Comparison of ENCODE assay signal across 8 mouse cellular contexts in the genomic region with DNA sequence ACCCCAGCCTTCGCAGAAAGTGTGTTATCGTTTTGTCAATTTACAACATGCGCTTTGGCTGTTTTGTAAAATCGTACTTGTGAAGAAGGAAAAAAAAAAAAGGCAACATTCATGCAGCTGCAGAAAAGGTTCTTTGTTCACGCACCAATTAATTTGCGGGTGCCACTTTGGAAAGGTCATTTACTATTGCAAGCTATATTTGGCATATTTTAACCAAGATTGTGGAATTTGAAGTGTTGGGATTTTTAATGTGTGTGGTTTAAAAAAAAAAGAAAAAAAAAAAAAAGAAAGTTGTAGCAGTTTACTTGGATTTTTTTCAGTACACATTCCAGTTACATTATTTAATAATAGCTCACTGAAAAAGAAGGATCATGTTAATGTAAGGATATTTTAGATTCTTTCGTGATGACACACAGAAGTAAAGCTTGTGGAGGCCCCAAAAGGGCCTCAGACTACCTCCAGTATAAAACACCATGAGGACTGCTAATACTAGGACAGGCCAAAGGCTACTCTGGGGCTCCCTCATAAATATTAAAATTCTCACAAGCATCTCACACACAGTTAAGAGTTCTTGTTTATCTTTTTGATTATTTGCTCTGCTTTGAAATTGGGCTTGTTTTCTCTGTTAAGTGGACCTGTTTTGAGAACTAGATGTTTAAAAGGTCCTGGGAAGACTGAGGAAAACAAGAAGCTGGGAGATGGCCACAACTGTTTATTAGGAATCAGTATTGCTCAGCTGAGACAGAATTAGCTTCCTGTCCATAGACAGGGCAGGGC. TPM values are rescaled to one million over a fixed set of nuclear protein-coding genes. Genes with fewer than 3 reads are reported as not detected.
A peak's percentile ranks its signal among the peaks of the same experiment; 100 is the strongest.
DNase-seq lines count a peak whose midpoint lies in the region; ATAC-seq and TF ChIP-seq lines count a peak whose summit lies in the region.

No protein-coding gene starts in this region.

- no peaks in the 10 kb centered on the region for H3K9me3 ChIP-seq in heart, embryonic 11.5 days (replicated peaks; ENCODE audit: control insufficient read depth, low read length)
- no peaks in the 10 kb centered on the region for H3K9me3 ChIP-seq in midbrain, embryonic 12.5 days

- H3K27ac ChIP-seq in heart, embryonic 11.5 days (ENCODE audit: low read depth, low read length) = peak overlapping the region; percentile 98
- peak overlapping the region; percentile 100 for H3K27ac ChIP-seq in midbrain, embryonic 12.5 days (replicated peaks)

- H3K36me3 ChIP-seq in heart, embryonic 11.5 days (ENCODE audit: control insufficient read depth, insufficient read depth, low read length) = no peaks in the 10 kb centered on the region
- H3K36me3 ChIP-seq in midbrain, embryonic 12.5 days = 0 out of 2 replicates have a peak, but pooled peaks cover 2% of the 10 kb centered on the region

- POLR2A ChIA-PET in Patski (lab: Charles Lee) = interaction anchor here (0.7 kb wide), 3 partner anchors 32 to 120 kb away, joined by 3 to 4 read pairs (median 3); no protein-coding TSS in a partner anchor

- WGBS in heart, embryonic 11.5 days (ENCODE audit: insufficient replicate concordance) = 4% methylated on average over 7 of the region's 7 CpGs
- WGBS in midbrain, embryonic 12.5 days = 3% methylated on average over 7 of the region's 7 CpGs

- peak overlapping the region; percentile 85 for H3K4me2 ChIP-seq in heart, embryonic 11.5 days
- peak overlapping the region; percentile 64 for H3K4me2 ChIP-seq in midbrain, embryonic 12.5 days (replicated peaks)

- peak overlapping the region; percentile 93 for H3K9ac ChIP-seq in heart, embryonic 11.5 days (ENCODE audit: low read depth, low read length)
- H3K9ac ChIP-seq in midbrain, embryonic 12.5 days (replicated peaks) = peak overlapping the region; percentile 93

- 0 out of 2 replicates have a peak, but pooled peaks cover 2% of the 10 kb centered on the region for H3K4me1 ChIP-seq in heart, embryonic 11.5 days (ENCODE audit: control insufficient read depth, insufficient read depth, low read length)
- peaks cover 16% of the 10 kb centered on the region for H3K4me1 ChIP-seq in midbrain, embryonic 12.5 days

- TF ChIP-seq CTCF in Patski (IDR thresholded peaks at IDR 0.05) = no peak

- ATAC-seq in heart, embryonic 11.5 days (replicated peaks; ENCODE audit: insufficient number of reproducible peaks, low FRiP score, low TSS enrichment) = no peak
- peak; percentile 63 for ATAC-seq in Patski
- no peak for ATAC-seq in midbrain, embryonic 12.5 days (ENCODE audit: low FRiP score, low read depth)

- intact Hi-C loops in heart, postnatal 10 days (cut with DNase I) = loop anchor here (5.0 kb wide), 1 partner anchor 153 kb away; a partner anchor contains a TSS

- DNase-seq in heart, adult 9 months (ENCODE audit: low spot score in 2 of 2) = no peak
- peak; percentile 13 for DNase-seq in Patski (ENCODE audit: low read depth, low spot score)
- peak; percentile 13 to 20 for DNase-seq in heart, postnatal 10 days
- DNase-seq in thymus, postnatal 36 days = no peak
- DNase-seq in spleen, adult 12 weeks (ENCODE audit: low spot score) = no peak
- no peak for DNase-seq in right cerebral cortex, postnatal 4 days

- in situ Hi-C loops in Patski (cut with MboI; ENCODE audit: low pct_unique_long_range_greater_than_20kb) = loop anchor here (10.0 kb wide), 1 partner anchor 71 kb away; a partner anchor contains a TSS

- no peaks in the 10 kb centered on the region for H3K27me3 ChIP-seq in heart, embryonic 11.5 days (ENCODE audit: control insufficient read depth, insufficient read depth, low read length)
- H3K27me3 ChIP-seq in Patski = no peaks in the 10 kb centered on the region
- H3K27me3 ChIP-seq in midbrain, embryonic 12.5 days = no peaks in the 10 kb centered on the region

- CTCF ChIA-PET in Patski (lab: Charles Lee) = interaction anchor here (1.8 to 2.3 kb wide), 2 partner anchors 11 to 41 kb away, joined by 5 to 6 read pairs; no protein-coding TSS in a partner anchor

- peak overlapping the region; percentile 81 for H3K4me3 ChIP-seq in heart, embryonic 11.5 days (ENCODE audit: low read depth, low read length)
- peak overlapping the region; percentile 62 for H3K4me3 ChIP-seq in midbrain, embryonic 12.5 days

RNA-seq across cellular contexts. Expression of a gene that starts 0.5 kb away (rescaled TPM):
- polyA plus RNA-seq in heart, embryonic 11.5 days (2014; fragmentation: Nextera tagmentation; extraction: Ambion mirVana) = 27.4 and 29.3 TPM in 2 replicates
- polyA plus RNA-seq in Patski (2021) = 36.4 TPM
- 10 to 100 TPM; 23.9 to 25.9 TPM for total RNA-seq in heart, postnatal 10 days (2021)
- 55.4 and 66.0 TPM in 2 replicates for polyA plus RNA-seq in midbrain, embryonic 12.5 days (2016; fragmentation: Nextera tagmentation; extraction: Ambion mirVana)

RNA-seq across cellular contexts. Expression of a gene that starts 22.7 kb away (rescaled TPM):
- 0.20 and 0.28 TPM in 2 replicates for polyA plus RNA-seq in heart, embryonic 11.5 days (2014; fragmentation: Nextera tagmentation; extraction: Ambion mirVana)
- polyA plus RNA-seq in Patski (2021) = 1.7 TPM
- not detected for total RNA-seq in heart, postnatal 10 days (2021)
- 0.51 and 1.4 TPM in 2 replicates for polyA plus RNA-seq in midbrain, embryonic 12.5 days (2016; fragmentation: Nextera tagmentation; extraction: Ambion mirVana)

Comparison
In these comparisons a context has a peak if more than half of its experiments do, and no peak if none do; other contexts are left out.
1. DNase-seq: peak in Patski (single experiment) and heart, postnatal 10 days (2 of 2); none in heart, adult 9 months (0 of 2), thymus, postnatal 36 days (0 of 2), spleen, adult 12 weeks (single experiment) and right cerebral cortex, postnatal 4 days (single experiment).